Mouse (Mus musculus) lung, adult 10 weeks (tissue): ENCODE measurements around the gene Fktn. TPM values are rescaled to one million over a fixed set of nuclear protein-coding genes. Genes with fewer than 3 reads are reported as not detected.

ENCODE experiments used
- polyA plus RNA-seq: library from polyadenylated mRNA; stranded (reverse); fragments of 350-450 nt; fragmentation: Illumina TruSeq; extraction: RNeasy Lipid Tissue Mini Kit (QIAGEN cat#74804); gene quantifications from one replicate; pipeline ENCODE4 v1.2.3, GENCODE M21; 2014; ENCODE audit warnings: low read depth, low replicate concordance; ENCODE audit not compliant: insufficient read depth

Gene Fktn
- polyA plus RNA-seq = 4.9 TPM

DNA sequence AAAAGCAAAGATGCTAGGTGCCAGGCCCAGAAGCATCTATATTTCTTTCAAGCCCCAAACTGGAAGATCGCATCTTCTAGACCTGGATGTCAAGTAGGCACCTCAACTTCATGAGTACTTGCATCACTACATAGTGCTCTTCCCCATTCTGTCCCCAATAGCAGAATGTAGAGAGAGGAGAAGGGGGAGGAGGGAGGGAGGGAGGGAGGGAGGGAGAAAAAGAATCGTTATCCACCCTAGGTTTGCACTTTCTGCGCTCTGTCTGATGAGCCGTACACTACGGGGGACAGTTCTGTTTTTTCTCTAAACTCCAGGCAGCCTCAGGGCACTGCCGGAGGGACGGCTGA is at the start of gene Fktn:
TSS of gene Fktn (plus strand) at position 295 of the 347 bp plus-strand sequence.

DNA sequence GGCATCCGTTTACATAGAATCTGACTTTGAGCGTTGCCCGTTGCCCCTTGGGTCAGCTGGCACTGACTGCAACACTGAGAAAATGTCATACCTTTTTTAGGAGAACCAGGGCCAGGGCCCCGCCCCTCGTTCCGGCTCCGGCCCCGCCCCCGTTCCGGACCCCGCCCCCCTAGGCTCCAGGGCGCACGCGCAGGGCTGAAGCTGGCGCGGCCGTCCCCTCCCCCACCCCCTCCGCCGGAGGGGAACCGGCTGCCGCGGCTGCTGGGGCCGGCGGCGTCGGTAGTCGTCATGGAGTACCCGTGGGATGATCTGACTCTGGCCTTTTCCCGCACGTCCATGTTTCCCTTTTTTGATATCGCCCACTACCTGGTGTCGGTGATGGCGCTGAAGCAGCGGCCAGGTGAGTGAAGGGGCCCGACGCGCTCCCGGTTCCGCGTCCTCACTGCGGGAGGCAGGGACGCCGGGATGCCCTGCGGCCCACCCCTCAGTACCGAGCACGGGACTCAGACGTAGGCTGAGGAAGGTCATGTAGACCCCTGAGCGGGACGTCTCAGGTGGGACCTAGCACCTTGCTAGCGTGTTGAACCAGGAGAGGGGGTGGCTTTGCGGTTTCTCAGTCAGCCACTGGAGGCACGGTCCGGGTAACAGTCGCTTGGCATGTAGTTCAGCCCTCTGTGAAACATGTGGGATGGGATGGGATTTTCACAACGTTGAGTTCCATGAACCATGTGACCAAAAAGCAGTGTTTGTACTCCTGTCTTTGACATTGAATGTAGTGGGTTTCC is 112.2 kb downstream of the Fktn start, which contains the start of gene Tmem38b:
TSS of gene Tmem38b (plus strand) at position 225 of the 785 bp plus-strand sequence.

Other genes starting within 250 kb of the Fktn start
- gene Fsd1l, start 82.5 kb upstream of the Fktn start, polyA plus RNA-seq = 2.3 TPM
- 0.10 TPM for gene Tal2, start 65.7 kb downstream of the Fktn start, polyA plus RNA-seq
- gene Tmem38b, start 112.0 kb downstream of the Fktn start, polyA plus RNA-seq = 20.4 TPM